Mouse (Mus musculus): ENCODE measurements around the gene Gm37240. TPM values are rescaled to one million over a fixed set of nuclear protein-coding genes. Genes with fewer than 3 reads are reported as not detected.

Gene Gm37240
- polyA plus RNA-seq, 1 experiment from 2014 or later: 1.1 TPM

DNA sequence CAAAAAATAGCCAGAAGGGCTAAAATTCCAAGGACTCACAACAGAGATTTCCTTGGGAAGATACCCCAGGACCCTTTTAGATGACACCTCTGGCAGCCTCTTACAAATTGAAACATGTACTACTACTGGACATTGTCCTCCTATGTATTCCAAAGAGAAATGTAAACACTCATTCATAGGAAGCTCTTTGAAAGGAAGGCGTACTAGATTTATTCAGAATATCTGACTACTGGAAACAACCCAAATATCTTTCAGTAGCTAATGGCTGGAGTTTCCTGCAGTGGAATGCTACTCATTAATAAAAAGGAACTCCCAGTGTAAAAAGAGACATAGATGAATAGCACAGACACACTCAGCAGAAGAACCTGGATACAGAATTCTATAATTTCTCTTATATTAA is 1035.5 kb downstream of the Gm37240 start:
- WGBS: 65% methylated on average over 1 of the region's 1 CpGs
- Histone ChIP-seq H3K36me3 (ENCODE audit: control insufficient read depth, insufficient read depth, low read length) (no peaks in the 10 kb centered on the region), H3K9ac (ENCODE audit: low read length) (no peak overlapping the region), H3K27me3 (replicated peaks; ENCODE audit: control insufficient read depth, insufficient read depth, low read length) (no peaks in the 10 kb centered on the region), H3K4me2 (ENCODE audit: low read length) (no peak overlapping the region), H3K4me1 (ENCODE audit: control insufficient read depth, insufficient read depth, low read length) (no peaks in the 10 kb centered on the region), H3K9me3 (replicated peaks; ENCODE audit: control insufficient read depth, low read length) (no peaks in the 10 kb centered on the region), H3K27ac (ENCODE audit: low read depth, low read length) (no peak overlapping the region), H3K4me3 (ENCODE audit: low read depth, low read length) (no peak overlapping the region)
- no peak for DNase-seq (ENCODE audit: low spot score)
- no peak for ATAC-seq

DNA sequence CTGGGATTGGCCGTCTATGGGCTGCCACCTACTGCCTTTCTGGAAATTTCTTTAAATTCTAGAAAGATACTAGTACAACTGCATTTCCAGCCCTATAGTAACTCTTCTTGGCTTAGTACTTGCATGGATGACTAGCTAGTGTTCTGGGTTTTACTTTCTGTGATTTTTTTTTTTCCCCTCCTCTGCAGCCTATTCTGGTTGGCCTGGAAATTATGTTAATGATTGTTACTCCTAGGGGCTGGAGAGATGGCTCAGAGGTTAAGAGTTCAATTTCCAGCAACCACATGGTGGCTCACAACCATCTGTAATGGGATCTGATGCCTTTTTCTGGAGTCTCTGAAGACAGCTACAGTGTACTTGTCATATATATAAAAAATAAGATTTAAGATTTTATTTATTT is 1036.9 kb downstream of the Gm37240 start:
- Histone ChIP-seq H3K9me3 (replicated peaks; ENCODE audit: control insufficient read depth, low read length) (no peaks in the 10 kb centered on the region), H3K27ac (ENCODE audit: low read depth, low read length) (no peak overlapping the region), H3K4me2 (ENCODE audit: low read length) (no peak overlapping the region), H3K4me3 (ENCODE audit: low read depth, low read length) (no peak overlapping the region), H3K4me1 (ENCODE audit: control insufficient read depth, insufficient read depth, low read length) (no peaks in the 10 kb centered on the region), H3K9ac (ENCODE audit: low read length) (no peak overlapping the region), H3K27me3 (replicated peaks; ENCODE audit: control insufficient read depth, insufficient read depth, low read length) (no peaks in the 10 kb centered on the region), H3K36me3 (ENCODE audit: control insufficient read depth, insufficient read depth, low read length) (no peaks in the 10 kb centered on the region)
- DNase-seq (ENCODE audit: low spot score) (no peak), ATAC-seq (no peak)
- 87% methylated on average over 1 of the region's 1 CpGs for WGBS

DNA sequence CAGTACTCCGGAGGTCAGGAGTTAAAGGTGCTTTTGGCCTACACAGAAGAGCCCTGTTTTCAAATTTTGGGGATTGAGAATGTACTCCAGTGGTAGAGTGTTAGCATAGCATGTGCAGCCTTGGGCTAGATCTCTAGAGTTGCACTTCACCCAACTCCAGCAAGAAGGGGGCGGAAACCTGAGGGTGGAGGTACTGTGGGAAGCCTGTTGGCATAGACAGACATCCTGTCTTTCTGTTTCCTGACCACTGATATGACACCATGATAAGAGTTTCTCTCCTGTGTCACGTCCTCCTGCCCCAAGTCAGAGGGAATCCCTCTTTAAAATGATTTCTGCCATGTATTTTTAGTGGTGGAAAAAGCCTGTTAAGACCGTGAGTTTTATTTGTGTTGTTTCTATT is 1038.5 kb downstream of the Gm37240 start:
- ATAC-seq (no peak), DNase-seq (ENCODE audit: low spot score) (no peak)

DNA sequence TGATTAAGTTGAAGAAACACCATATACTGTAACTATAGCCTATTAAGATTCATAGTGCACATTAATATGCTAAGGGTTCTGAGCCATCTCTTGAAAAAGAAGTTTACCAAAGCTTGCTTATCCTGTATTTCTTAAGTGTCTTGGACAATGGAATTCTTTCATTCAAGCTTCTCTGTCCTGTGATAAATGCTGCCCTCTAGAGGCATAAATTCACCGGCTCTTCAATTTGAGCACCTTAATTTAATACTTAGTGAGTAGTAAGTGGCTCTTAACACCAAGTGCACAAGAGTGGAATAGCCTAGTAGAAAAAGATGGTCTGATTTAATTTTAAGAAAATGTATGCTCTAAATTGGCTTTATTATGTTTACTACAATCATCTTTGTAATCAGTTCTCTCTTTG is 1043.7 kb downstream of the Gm37240 start:
- Histone ChIP-seq H3K36me3 (ENCODE audit: control insufficient read depth, insufficient read depth, low read length) (no peaks in the 10 kb centered on the region), H3K27me3 (replicated peaks; ENCODE audit: control insufficient read depth, insufficient read depth, low read length) (no peaks in the 10 kb centered on the region), H3K4me3 (ENCODE audit: low read depth, low read length) (no peak overlapping the region), H3K4me2 (ENCODE audit: low read length) (no peak overlapping the region), H3K9me3 (replicated peaks; ENCODE audit: control insufficient read depth, low read length) (no peaks in the 10 kb centered on the region), H3K4me1 (ENCODE audit: control insufficient read depth, insufficient read depth, low read length) (no peaks in the 10 kb centered on the region), H3K9ac (ENCODE audit: low read length) (no peak overlapping the region), H3K27ac (ENCODE audit: low read depth, low read length) (no peak overlapping the region)
- ATAC-seq: 0 out of 2 replicates have a peak, but pooled peaks have one; percentile 42
- WGBS: 40% methylated on average over 1 of the region's 1 CpGs
- peak; percentile 88 for DNase-seq (ENCODE audit: low spot score)

More for the DNA sequence above, 1038.5 kb downstream of the Gm37240 start:
- Histone ChIP-seq H3K9me3 (replicated peaks; ENCODE audit: control insufficient read depth, low read length) (no peaks in the 10 kb centered on the region), H3K9ac (ENCODE audit: low read length) (no peak overlapping the region), H3K27ac (ENCODE audit: low read depth, low read length) (no peak overlapping the region), H3K27me3 (replicated peaks; ENCODE audit: control insufficient read depth, insufficient read depth, low read length) (no peaks in the 10 kb centered on the region), H3K4me1 (ENCODE audit: control insufficient read depth, insufficient read depth, low read length) (no peaks in the 10 kb centered on the region), H3K36me3 (ENCODE audit: control insufficient read depth, insufficient read depth, low read length) (no peaks in the 10 kb centered on the region), H3K4me2 (ENCODE audit: low read length) (no peak overlapping the region), H3K4me3 (ENCODE audit: low read depth, low read length) (no peak overlapping the region)
- 93% methylated on average over 4 of the region's 4 CpGs for WGBS

DNA sequence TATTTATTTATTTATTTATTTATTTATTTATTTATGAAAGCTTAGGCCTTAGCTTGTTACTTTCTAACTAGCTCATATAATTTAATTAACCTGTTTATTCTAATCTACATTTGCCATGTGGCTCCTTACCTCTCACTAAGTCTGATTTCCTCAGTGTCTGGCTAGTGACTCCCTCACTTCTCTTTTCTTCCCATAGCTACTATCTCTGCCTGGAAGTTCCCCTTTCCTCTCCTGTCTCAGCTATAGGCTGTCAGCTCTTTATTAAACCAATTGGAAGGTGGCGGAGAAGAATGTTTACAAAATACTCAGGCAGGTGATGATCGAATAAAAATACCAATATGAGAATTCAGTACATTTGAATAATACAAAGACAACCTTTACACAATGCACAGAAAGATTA is 1044.5 kb downstream of the Gm37240 start:
- Histone ChIP-seq H3K27ac (ENCODE audit: low read depth, low read length) (no peak overlapping the region), H3K27me3 (replicated peaks; ENCODE audit: control insufficient read depth, insufficient read depth, low read length) (no peaks in the 10 kb centered on the region), H3K9ac (ENCODE audit: low read length) (no peak overlapping the region), H3K4me1 (ENCODE audit: control insufficient read depth, insufficient read depth, low read length) (no peaks in the 10 kb centered on the region), H3K9me3 (replicated peaks; ENCODE audit: control insufficient read depth, low read length) (no peaks in the 10 kb centered on the region), H3K4me3 (ENCODE audit: low read depth, low read length) (no peak overlapping the region), H3K4me2 (ENCODE audit: low read length) (no peak overlapping the region), H3K36me3 (ENCODE audit: control insufficient read depth, insufficient read depth, low read length) (no peaks in the 10 kb centered on the region)
- WGBS: 86% methylated on average over 2 of the region's 2 CpGs
- no peak for DNase-seq (ENCODE audit: low spot score)
- no peak for ATAC-seq

DNA sequence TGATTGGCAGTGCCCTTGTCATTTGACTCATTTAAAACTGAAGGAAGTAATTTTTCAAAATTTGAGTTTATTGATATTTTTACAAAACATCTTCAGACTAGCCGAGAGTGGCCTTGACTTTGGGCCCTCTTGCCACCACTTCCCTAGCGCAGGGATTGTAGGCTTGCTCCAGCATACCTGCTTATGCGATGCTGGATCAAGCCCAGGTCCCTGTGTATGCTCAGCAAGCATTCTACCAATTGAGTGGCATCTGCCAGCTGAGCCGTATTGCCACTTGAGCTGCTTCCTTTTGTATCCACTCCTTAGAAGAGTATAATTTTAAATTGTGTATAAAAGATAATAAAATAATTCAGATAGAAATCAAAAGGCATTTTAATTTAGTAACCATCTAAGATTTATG is 1046.0 kb downstream of the Gm37240 start:
- Histone ChIP-seq H3K27ac (ENCODE audit: low read depth, low read length) (no peak overlapping the region), H3K4me3 (ENCODE audit: low read depth, low read length) (no peak overlapping the region), H3K4me1 (ENCODE audit: control insufficient read depth, insufficient read depth, low read length) (no peaks in the 10 kb centered on the region), H3K4me2 (ENCODE audit: low read length) (no peak overlapping the region), H3K9ac (ENCODE audit: low read length) (no peak overlapping the region), H3K9me3 (replicated peaks; ENCODE audit: control insufficient read depth, low read length) (no peaks in the 10 kb centered on the region), H3K27me3 (replicated peaks; ENCODE audit: control insufficient read depth, insufficient read depth, low read length) (no peaks in the 10 kb centered on the region), H3K36me3 (ENCODE audit: control insufficient read depth, insufficient read depth, low read length) (no peaks in the 10 kb centered on the region)
- DNase-seq (ENCODE audit: low spot score) (no peak), ATAC-seq (no peak)
- 92% methylated on average over 4 of the region's 4 CpGs for WGBS

DNA sequence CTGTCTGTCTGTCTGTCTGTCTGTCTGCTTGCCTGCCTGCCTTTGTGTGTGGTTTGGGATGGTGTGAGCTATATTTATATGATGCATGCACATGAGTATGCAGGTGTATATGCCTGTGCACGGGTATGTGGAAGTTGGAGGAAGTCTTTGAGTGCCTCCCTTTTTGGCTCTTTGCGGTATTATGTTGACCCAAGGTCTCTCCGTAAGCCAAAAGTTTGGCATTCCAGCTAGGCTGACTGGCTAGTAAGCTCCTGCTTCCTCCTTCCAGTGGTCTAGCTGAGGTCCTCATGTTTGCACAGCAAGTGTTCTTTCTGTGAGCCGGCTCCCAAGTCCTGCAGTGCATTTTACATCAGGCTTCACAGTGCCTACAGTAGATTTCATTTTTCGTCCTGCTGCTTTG is 1047.8 kb downstream of the Gm37240 start:
- Histone ChIP-seq H3K27ac (ENCODE audit: low read depth, low read length) (no peak overlapping the region), H3K9me3 (replicated peaks; ENCODE audit: control insufficient read depth, low read length) (no peaks in the 10 kb centered on the region), H3K4me2 (ENCODE audit: low read length) (no peak overlapping the region), H3K36me3 (ENCODE audit: control insufficient read depth, insufficient read depth, low read length) (no peaks in the 10 kb centered on the region), H3K4me3 (ENCODE audit: low read depth, low read length) (no peak overlapping the region), H3K27me3 (replicated peaks; ENCODE audit: control insufficient read depth, insufficient read depth, low read length) (no peaks in the 10 kb centered on the region), H3K4me1 (ENCODE audit: control insufficient read depth, insufficient read depth, low read length) (no peaks in the 10 kb centered on the region), H3K9ac (ENCODE audit: low read length) (no peak overlapping the region)
- DNase-seq (ENCODE audit: low spot score) (no peak), ATAC-seq (no peak)
- 88% methylated on average over 5 of the region's 5 CpGs for WGBS

DNA sequence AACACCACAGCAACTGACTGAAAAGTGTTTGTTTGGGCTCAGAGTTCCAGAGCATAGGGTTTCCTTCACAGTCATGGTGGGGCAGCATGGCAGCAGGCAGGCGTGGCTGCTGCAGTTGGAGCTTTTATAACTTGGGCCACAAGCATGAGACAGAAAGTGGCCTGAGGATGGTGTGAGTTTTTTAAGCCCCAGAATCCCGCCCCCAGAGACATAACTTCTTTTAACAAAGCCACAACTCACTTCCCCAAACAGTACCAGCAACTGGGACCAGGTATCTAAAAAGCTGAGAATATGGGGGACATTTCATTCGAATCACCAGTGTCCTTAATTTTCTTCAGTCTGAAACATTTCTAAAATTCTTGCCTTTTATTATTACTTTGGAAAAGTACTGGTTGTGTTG is 1049.3 kb downstream of the Gm37240 start:
- no peak overlapping the region for H3K9ac ChIP-seq (ENCODE audit: low read length)
- H3K27me3 ChIP-seq (replicated peaks; ENCODE audit: control insufficient read depth, insufficient read depth, low read length): no peaks in the 10 kb centered on the region
- H3K4me3 ChIP-seq (ENCODE audit: low read depth, low read length): no peak overlapping the region
- WGBS: 79% methylated on average over 3 of the region's 3 CpGs
- no peaks in the 10 kb centered on the region for H3K36me3 ChIP-seq (ENCODE audit: control insufficient read depth, insufficient read depth, low read length)
- DNase-seq (ENCODE audit: low spot score) (no peak), ATAC-seq (no peak)
- no peaks in the 10 kb centered on the region for H3K9me3 ChIP-seq (replicated peaks; ENCODE audit: control insufficient read depth, low read length)
- H3K4me1 ChIP-seq (ENCODE audit: control insufficient read depth, insufficient read depth, low read length): no peaks in the 10 kb centered on the region
- no peak overlapping the region for H3K27ac ChIP-seq (ENCODE audit: low read depth, low read length)
- H3K4me2 ChIP-seq (ENCODE audit: low read length): no peak overlapping the region

DNA sequence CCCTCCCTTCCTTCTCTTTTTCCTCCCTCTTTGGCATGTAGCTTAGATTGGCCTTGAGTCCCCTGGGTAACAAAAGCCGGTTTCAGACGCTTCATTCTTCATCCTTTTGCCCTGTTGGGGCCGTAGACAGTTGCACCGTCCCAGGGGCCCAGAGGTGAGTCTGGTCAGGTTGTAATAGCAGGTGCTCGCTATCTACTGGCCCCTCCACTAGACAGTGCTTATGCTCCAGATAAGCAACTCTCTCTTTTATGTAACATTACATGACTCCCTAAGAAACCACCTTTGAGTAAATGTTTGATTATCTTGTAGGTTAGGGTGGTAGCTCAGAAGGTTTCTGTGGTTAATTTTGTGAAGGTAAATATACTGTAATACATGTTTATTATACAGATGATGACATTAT is 1051.3 kb downstream of the Gm37240 start:
- WGBS: 87% methylated on average over 5 of the region's 5 CpGs
- ATAC-seq (no peak), DNase-seq (ENCODE audit: low spot score) (no peak)
- Histone ChIP-seq H3K9ac (ENCODE audit: low read length) (no peak overlapping the region), H3K9me3 (replicated peaks; ENCODE audit: control insufficient read depth, low read length) (no peaks in the 10 kb centered on the region), H3K27ac (ENCODE audit: low read depth, low read length) (no peak overlapping the region), H3K4me1 (ENCODE audit: control insufficient read depth, insufficient read depth, low read length) (no peaks in the 10 kb centered on the region), H3K36me3 (ENCODE audit: control insufficient read depth, insufficient read depth, low read length) (no peaks in the 10 kb centered on the region), H3K4me2 (ENCODE audit: low read length) (no peak overlapping the region), H3K4me3 (ENCODE audit: low read depth, low read length) (no peak overlapping the region), H3K27me3 (replicated peaks; ENCODE audit: control insufficient read depth, insufficient read depth, low read length) (no peaks in the 10 kb centered on the region)
